Mouse (Mus musculus) right cerebral cortex, adult 18-20 months (tissue): ENCODE measurements at regions not wholly inside any gene's neighbourhood (a gene's known extent, or its start where the extent isn't known, plus 50 kb on each side); places are given as distances from the start of the nearest gene placed in this dataset.

ENCODE experiments used
- DNase-seq: peaks from one replicate; pipeline ENCODE4 v3.0.0; 2022; ENCODE audit warnings: mixed read lengths

DNA sequence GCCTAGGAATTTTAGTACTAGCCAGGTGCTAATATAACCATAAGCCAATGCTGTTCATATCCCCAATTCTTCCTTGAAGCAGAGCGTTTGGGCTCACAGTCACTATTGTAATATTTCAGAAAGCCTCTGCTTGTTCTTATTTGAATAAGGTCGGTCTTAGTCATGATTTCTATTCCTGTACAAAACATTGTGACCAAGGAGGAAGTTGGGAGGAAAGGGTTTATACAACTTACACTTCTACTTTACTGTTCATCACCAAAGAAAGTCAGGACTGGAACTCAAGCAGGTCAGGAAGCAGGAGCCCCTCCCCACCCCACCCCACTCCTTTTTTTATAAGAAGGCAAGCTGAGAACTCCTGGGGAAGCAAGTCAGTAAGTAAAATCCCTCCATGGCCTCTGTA, 1202.3 kb downstream of the Otol1 start:
- no peak for DNase-seq

GRCm38 (mm10) chr3:71220379-71220778, 1213.0 kb downstream of the Otol1 start:
- DNase-seq = peak; percentile 1

DNA sequence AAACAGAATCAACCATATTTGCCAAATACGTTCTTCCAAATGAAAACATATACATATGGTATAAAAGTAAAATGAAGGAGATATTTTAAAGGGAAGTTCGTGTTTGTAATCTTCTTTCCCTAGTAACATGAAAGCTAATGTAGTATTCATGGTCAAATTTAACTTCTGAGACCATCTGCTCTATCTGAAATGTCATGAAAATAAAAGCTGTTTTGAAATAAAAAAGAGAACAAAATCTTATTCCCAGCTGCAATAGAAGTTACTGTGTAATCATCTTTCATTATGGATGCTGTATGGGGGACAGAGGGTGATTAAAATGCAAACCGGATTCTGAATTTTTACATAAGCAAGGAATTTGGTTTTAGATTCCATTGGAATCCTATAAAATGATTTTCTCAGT, 1213.4 kb downstream of the Otol1 start:
- no peak for DNase-seq
